Mouse (Mus musculus): Measurements from ENCODE around the gene Zfp781. TPM values are rescaled to one million over a fixed set of nuclear protein-coding genes. Genes with fewer than 3 reads are reported as not detected.
"Not testable (repeated sequence)": the region's sequence is repeated elsewhere in the genome, so short reads cannot be mapped to it uniquely, and the experiment has no call there.

Gene Zfp781
- 1 to 10 TPM; 1.1 to 2.1 TPM for total RNA-seq (2021)
- long read RNA-seq, experiment 1, result 0 reads
- long read RNA-seq, experiment 2, result 0 reads

GRCm38 (mm10) chr10:81929842-81930743, at the start of gene Zfp781:
Gene Zfp781, minus strand, starts transcription at chr10:81930480.
- not testable (repeated sequence) for DNase-seq

- not testable (repeated sequence) for DNase-seq
These were observed 48.2 kb upstream of the Zfp781 start for GRCm38 (mm10) chr10:81978365-81979003.

GRCm38 (mm10) chr10:81930744-81931118, 451 bp upstream of the Zfp781 start:
- DNase-seq, result not testable (repeated sequence)

GRCm38 (mm10) chr10:81863409-81864407, 66.6 kb downstream of the Zfp781 start, which contains the start of gene Gm32687:
Gene Gm32687, plus strand, starts transcription at chr10:81863934.
- not testable (repeated sequence) for DNase-seq

Other genes with a start within 250 kb of the Zfp781 start
- 1 to 10 TPM; 5.6 to 8.6 TPM for gene Zfp433, start 225.7 kb downstream of the Zfp781 start, total RNA-seq (2021)
- gene Gm3055, start 159.3 kb downstream of the Zfp781 start, total RNA-seq (2021), result 1 to 10 TPM; 2.1 to 3.4 TPM
- 1 to 10 TPM; 1.7 to 3.2 TPM for gene Gm4767, start 118.3 kb downstream of the Zfp781 start, total RNA-seq (2021)
- 1 to 10 TPM; 1.7 to 2.9 TPM for gene Gm32687, start 66.5 kb downstream of the Zfp781 start, total RNA-seq (2021)
- 10 to 100 TPM in 1 of 2 experiments, 1 to 10 TPM in 1; 5.6 to 10.1 TPM for gene Zfp873, start 117.6 kb upstream of the Zfp781 start, total RNA-seq (2021)
- 1 to 10 TPM; 2.9 to 4.4 TPM for gene BC024063, start 152.9 kb upstream of the Zfp781 start, total RNA-seq (2021)
- 1 to 10 TPM; 3.2 to 5.2 TPM for gene AU041133, start 197.5 kb upstream of the Zfp781 start, total RNA-seq (2021)